Mouse (Mus musculus) adrenal gland, postnatal 10 days (tissue): ENCODE measurements around the gene Psmd8. TPM values are rescaled to one million over a fixed set of nuclear protein-coding genes. Genes with fewer than 3 reads are reported as not detected.
A peak's percentile ranks its signal among the peaks of the same experiment; 100 is the strongest.

Source experiments
- DNase-seq: peaks from one replicate; pipeline ENCODE4 v3.0.0; 2021; ENCODE audit warnings: mixed read lengths
- total RNA-seq, 2 experiments: library from RNA; stranded (reverse); gene quantifications; 2 replicates each; pipeline ENCODE4 v1.2.3; 2021

Gene Psmd8
- total RNA-seq, 2 experiments from 2014 or later: 214 to 221 TPM

DNA sequence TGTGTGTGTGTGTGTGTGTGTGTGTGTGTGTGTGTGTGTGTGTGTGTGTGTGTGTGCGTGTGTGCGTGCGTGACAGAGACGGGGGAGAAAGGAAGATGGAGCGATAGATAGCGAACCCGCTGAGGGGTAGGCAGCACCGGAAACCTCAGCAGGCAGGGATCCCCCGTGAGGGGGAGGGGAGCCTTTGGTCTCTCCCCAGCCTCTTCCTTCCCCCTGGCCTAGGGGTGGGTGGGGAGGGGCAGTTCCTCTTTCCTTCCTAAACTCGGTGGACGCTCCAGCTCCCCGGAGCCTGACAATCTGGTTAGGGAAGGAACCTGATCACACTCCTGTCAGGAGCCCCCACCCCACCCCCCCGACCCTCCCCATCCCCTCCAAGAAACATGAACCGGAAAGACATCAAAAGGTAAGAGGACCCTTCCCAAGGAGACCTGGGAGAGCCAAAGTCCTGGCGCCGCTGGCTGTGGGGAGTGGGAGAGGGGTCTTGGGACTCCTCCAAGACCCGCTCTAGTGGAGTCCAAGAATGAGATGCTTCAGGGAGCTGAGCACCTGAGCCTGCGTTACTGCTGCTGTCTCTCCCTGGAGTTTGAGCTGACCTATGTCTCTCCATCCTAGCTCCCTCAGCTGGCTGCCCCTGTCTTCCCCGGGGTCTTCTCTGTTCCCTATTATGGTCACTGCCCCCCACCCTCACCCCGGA, 45.7 kb downstream of the Psmd8 start, which contains the start of gene Rasgrp4:
TSS of gene Rasgrp4 (plus strand) at position 159 of the 694 bp plus-strand sequence.
- DNase-seq: peak; percentile 40

DNA sequence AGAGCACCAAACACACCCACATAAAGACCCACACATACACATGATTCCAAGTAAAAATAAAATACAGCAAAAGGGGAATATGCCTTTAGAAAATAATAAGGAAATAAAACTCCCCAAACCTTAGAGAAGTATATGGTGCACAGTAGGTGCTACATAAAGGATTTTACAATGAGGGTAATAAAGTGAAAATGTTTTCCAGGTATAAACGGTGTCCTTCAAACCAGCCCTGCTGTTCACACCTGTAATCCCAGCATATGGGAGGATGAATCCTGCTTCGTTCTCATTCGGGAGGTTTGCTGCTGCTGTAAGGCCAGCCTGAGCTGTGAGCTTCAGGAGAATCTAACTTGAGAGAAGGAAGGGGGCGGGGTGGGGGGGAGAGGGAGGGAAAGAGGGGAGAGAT, 46.3 kb downstream of the Psmd8 start:
- DNase-seq: no peak

DNA sequence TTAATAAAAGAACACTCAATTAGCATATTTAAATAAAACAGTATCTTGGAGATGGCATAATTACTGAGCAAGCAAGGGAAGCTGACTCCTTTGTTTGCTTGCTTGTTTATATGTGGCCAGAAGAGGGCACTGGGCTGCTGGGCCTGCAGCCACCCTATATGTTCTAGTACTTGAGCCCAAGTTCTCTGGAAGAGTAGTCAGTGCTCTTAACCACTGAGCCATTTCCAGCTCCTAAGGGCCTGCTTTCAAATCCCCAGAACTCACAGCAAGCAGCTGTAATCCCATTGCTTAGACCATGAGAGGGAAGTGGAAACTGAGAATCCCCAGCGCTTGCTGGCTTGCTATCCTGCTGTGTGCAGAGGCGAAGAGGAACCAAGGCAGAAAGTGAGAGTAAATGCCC, 51.8 kb downstream of the Psmd8 start:
- DNase-seq: peak; percentile 17

DNA sequence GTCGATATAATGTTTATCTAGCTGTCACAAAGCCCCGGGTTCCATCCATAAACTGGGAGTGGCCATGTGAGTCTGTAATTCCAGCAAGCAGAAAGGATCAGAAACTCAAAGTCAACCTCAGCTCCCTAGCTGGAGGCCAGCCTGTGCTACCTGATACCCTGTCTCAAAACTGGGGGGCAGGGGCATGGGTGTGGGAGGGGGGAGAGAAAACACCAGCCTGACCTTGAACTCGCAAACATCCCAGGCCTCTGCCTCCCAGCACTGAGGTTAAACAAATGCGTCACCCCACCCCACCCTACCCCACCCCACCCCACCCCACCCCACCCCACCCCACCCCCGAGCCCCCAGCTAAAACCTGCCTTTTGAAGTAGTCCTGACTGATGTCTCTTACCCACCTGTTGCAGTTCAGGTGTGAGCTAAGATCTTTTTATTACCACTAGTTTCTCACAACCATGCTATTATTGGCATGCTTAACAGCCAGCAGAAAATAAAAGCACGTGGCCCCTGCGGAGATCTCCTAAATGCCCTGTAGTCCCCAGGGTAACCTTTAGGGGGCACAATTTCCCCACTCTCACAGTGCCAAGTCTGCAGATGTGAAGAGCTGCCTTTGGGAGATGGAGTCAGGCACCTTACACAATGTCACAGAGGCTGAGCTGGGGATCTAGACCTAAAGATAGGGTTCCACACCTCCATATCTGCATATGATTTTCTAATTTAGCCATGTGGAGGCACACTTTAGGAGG, 54.2 kb downstream of the Psmd8 start:
- peak; percentile 75 for DNase-seq

DNA sequence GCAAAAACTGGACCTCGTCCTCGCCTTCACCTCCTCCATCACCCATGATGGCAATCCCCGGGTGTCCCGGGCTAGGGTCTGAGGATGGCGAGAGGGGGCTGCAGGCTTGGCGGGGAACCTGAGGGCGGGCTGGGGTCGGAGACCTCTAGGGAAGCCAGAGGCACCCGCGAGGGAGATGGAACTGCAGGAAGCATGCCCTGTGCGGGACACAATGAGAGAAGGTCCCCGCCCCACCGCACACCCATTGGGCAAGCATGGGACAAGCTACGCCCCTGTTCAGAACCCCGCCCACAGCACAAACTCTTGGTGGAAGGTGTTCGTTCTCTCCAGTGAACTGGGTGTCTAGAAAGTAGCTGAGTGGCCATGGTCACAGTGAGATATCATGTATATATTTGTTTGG, 55.5 kb downstream of the Psmd8 start, which contains the start of gene Ryr1:
TSS of gene Ryr1 (minus strand) at position 210 of the 400 bp plus-strand sequence.
- peak; percentile 76 for DNase-seq

Other genes with a start within 250 kb of the Psmd8 start
- gene Actn4, start 218.4 kb downstream of the Psmd8 start, total RNA-seq: 100 to 1,000 TPM; 236 to 261 TPM
- gene Eif3k, start 198.8 kb downstream of the Psmd8 start, total RNA-seq: 100 to 1,000 TPM; 240 to 250 TPM
- 1 to 10 TPM; 3.3 to 4.9 TPM for gene Map4k1, start 198.7 kb downstream of the Psmd8 start, total RNA-seq
- gene Ryr1, start 55.5 kb downstream of the Psmd8 start, total RNA-seq: 10 to 100 TPM; 11.2 to 44.9 TPM
- 1 to 10 TPM; 2.1 to 2.2 TPM for gene Rasgrp4, start 45.9 kb downstream of the Psmd8 start, total RNA-seq
- 10 to 100 TPM; 12.9 to 17.3 TPM for gene Fam98c, start 24.5 kb downstream of the Psmd8 start, total RNA-seq
- gene Ggn, start 10.5 kb downstream of the Psmd8 start, total RNA-seq: 1 to 10 TPM in 1 of 2 experiments, under 1 TPM in 1; 0.69 to 1.3 TPM
- gene Spred3, start 10.3 kb downstream of the Psmd8 start, total RNA-seq: 1 to 10 TPM; 4.8 to 9.6 TPM
- gene Catsperg1, start 33.3 kb upstream of the Psmd8 start, total RNA-seq: under 1 TPM; 0.42 to 0.61 TPM
- gene Kcnk6, start 51.8 kb upstream of the Psmd8 start, total RNA-seq: 1 to 10 TPM; 3.7 to 4.6 TPM
- 10 to 100 TPM; 77.2 to 81.7 TPM for gene Yif1b, start 57.6 kb upstream of the Psmd8 start, total RNA-seq
- 1 to 10 TPM; 2.0 to 2.4 TPM for gene 2200002D01Rik, start 67.8 kb upstream of the Psmd8 start, total RNA-seq
- gene Spint2, start 101.2 kb upstream of the Psmd8 start, total RNA-seq: 10 to 100 TPM; 33.2 to 36.6 TPM
- 10 to 100 TPM; 13.8 to 14.3 TPM for gene Ppp1r14a, start 108.6 kb upstream of the Psmd8 start, total RNA-seq
- 1 to 10 TPM; 1.4 to 2.6 TPM for gene Dpf1, start 123.2 kb upstream of the Psmd8 start, total RNA-seq